ENCODE assay signal across 8 mouse cellular contexts in genomic region chr12:70968141-70968790, GRCm38 (mm10). TPM values are rescaled to one million over a fixed set of nuclear protein-coding genes. Genes with fewer than 3 reads are reported as not detected.
DNase-seq lines count a peak whose midpoint lies in the region; ATAC-seq and TF ChIP-seq lines count a peak whose summit lies in the region.

No protein-coding gene starts in this region.

- peak; percentile 48 to 67 (median 63) for TF ChIP-seq CTCF in MEL (IDR thresholded peaks at IDR 0.05 in 2 of 3, conservative IDR thresholded peaks at IDR 0.05 in 1 of 3; ENCODE audit: control insufficient read depth in 1 of 3, insufficient read depth in 1 of 3, low read depth in 2 of 3, low read length in 3 of 3, poor library complexity in 1 of 3, severe bottlenecking in 1 of 3)
- TF ChIP-seq CTCF in cerebellum, adult 2 months (IDR thresholded peaks at IDR 0.05; ENCODE audit: borderline replicate concordance, insufficient read depth, low read depth, low read length), result peak; percentile 62; the same call in 1 of the 2 replicates

- TF ChIP-seq RAD21 in MEL (IDR thresholded peaks at IDR 0.05; ENCODE audit: low read depth, low read length), result no peak

- H3K9me3 ChIP-seq in MEL (replicated peaks; ENCODE audit: insufficient read depth, low read length), result no peaks in the 10 kb centered on the region
- H3K9me3 ChIP-seq in lung, embryonic 16.5 days (ENCODE audit: control insufficient read depth, low read length), result no peaks in the 10 kb centered on the region

- under 1% methylated on average over 35 of the region's 35 CpGs for WGBS in cerebellum, adult 2 months
- WGBS in lung, embryonic 16.5 days, result 0% methylated on average over 35 of the region's 35 CpGs

- ATAC-seq in hematopoietic stem cell, adult 5-6 weeks (replicated peaks in 1 of 2; ENCODE audit: insufficient read depth in 1 of 2, low FRiP score in 2 of 2, low TSS enrichment in 1 of 2, low read depth in 1 of 2, poor library complexity in 2 of 2, severe bottlenecking in 2 of 2), result peak; percentile 89 to 92
- peak; percentile 89 for ATAC-seq in lung, embryonic 16.5 days (ENCODE audit: low read depth)

- peak; percentile 16 to 27; a peak in 2 of 4 replicates for TF ChIP-seq EP300 in MEL (IDR thresholded peaks at IDR 0.05; ENCODE audit: low read depth in 1 of 2, low read length in 2 of 2)

- H3K4me3 ChIP-seq in MEL (ENCODE audit: control insufficient read depth in 1 of 2, insufficient read depth in 1 of 2, low read depth in 2 of 2, low read length in 2 of 2), result peak overlapping the region; percentile 57 to 80
- H3K4me3 ChIP-seq in cerebellum, adult 2 months (replicated peaks; ENCODE audit: insufficient read depth, low read depth, low read length), result peak overlapping the region; percentile 64
- peak overlapping the region; percentile 76 for H3K4me3 ChIP-seq in lung, embryonic 16.5 days (ENCODE audit: low read length)

- peak overlapping the region; percentile 78 for H3K4me2 ChIP-seq in lung, embryonic 16.5 days (ENCODE audit: low read depth, low read length)

- TF ChIP-seq POLR2A in MEL (IDR thresholded peaks at IDR 0.05; ENCODE audit: control insufficient read depth in 1 of 2, insufficient read depth in 1 of 2, low read depth in 1 of 2, low read length in 2 of 2, poor library complexity in 1 of 2), result peak; percentile 53 to 80; a peak in 2 of 4 replicates
- peak; percentile 18; the same call in 1 of the 2 replicates for TF ChIP-seq POLR2A in cerebellum, adult 2 months (IDR thresholded peaks at IDR 0.05; ENCODE audit: borderline replicate concordance, insufficient read depth, low read length)

- peak overlapping the region; percentile 92 for H3K27ac ChIP-seq in MEL (ENCODE audit: control insufficient read depth, low read depth, low read length)
- H3K27ac ChIP-seq in cerebellum, adult 2 months (ENCODE audit: insufficient read depth, low read length), result peak overlapping the region; percentile 57
- H3K27ac ChIP-seq in lung, embryonic 16.5 days (ENCODE audit: low read length), result peak overlapping the region; percentile 99

- H3K27me3 ChIP-seq in MEL (ENCODE audit: control insufficient read depth in 1 of 2, insufficient read depth in 2 of 2, low read length in 2 of 2), result no peaks in the 10 kb centered on the region
- no peaks in the 10 kb centered on the region for H3K27me3 ChIP-seq in cerebellum, adult 2 months (ENCODE audit: control insufficient read depth, insufficient read depth, low read length)
- no peaks in the 10 kb centered on the region for H3K27me3 ChIP-seq in lung, embryonic 16.5 days (ENCODE audit: control insufficient read depth, insufficient read depth, low read depth, low read length)

- peaks cover 0 to 2% of the 10 kb centered on the region in 2 experiments; a peak in 2 of 4 replicates for H3K36me3 ChIP-seq in MEL (ENCODE audit: control insufficient read depth in 1 of 2, insufficient read depth in 2 of 2, low read length in 2 of 2)
- H3K36me3 ChIP-seq in lung, embryonic 16.5 days (ENCODE audit: control insufficient read depth, insufficient read depth, low read length), result peaks cover under 1% of the 10 kb centered on the region

- H3K9ac ChIP-seq in MEL (ENCODE audit: control insufficient read depth, low read depth, low read length, poor library complexity, severe bottlenecking), result peak overlapping the region; percentile 80
- H3K9ac ChIP-seq in lung, embryonic 16.5 days (ENCODE audit: low read length), result peak overlapping the region; percentile 83

- no peaks in the 10 kb centered on the region for H3K4me1 ChIP-seq in MEL (ENCODE audit: control insufficient read depth in 1 of 2, insufficient read depth in 2 of 2, low read length in 2 of 2)
- H3K4me1 ChIP-seq in cerebellum, adult 2 months (ENCODE audit: control insufficient read depth, insufficient read depth, low read length), result no peaks in the 10 kb centered on the region
- peaks cover 2% of the 10 kb centered on the region; the same call in 1 of the 2 replicates for H3K4me1 ChIP-seq in lung, embryonic 16.5 days (replicated peaks; ENCODE audit: control insufficient read depth, insufficient read depth, low read length)

- H3K79me2 ChIP-seq in MEL (ENCODE audit: control insufficient read depth, insufficient read depth, low read length, poor library complexity), result no peaks in the 10 kb centered on the region; the same call in 1 of the 2 replicates

- DNase-seq in MEL (ENCODE audit: low read depth, low spot score), result peak; percentile 93
- peak; percentile 83 to 84 for DNase-seq in cerebellum, adult 2 months
- DNase-seq in forelimb bud, embryonic 11.5 days (ENCODE audit: low read depth, low spot score), result peak; percentile 51
- peak; percentile 82 for DNase-seq in layer of hippocampus, adult 9-11 months
- DNase-seq in ovary, postnatal 10 days (ENCODE audit: low spot score), result peak; percentile 74
- peak; percentile 84 to 85 for DNase-seq in thymus, postnatal 10 days (ENCODE audit: low spot score in 2 of 2)

TF ChIP-seq in MEL, 35 proteins besides CTCF, POLR2A, EP300 and RAD21 (continues in another document):
- TF ChIP-seq MYB (IDR thresholded peaks at IDR 0.05; ENCODE audit: low read depth, low read length), result no peak
- TF ChIP-seq ZNF384 (IDR thresholded peaks at IDR 0.05; ENCODE audit: low read depth, low read length), result no peak
- no peak for TF ChIP-seq BHLHE40 (IDR thresholded peaks at IDR 0.05; ENCODE audit: borderline replicate concordance, low read depth, low read length)
- peak; percentile 17; the same call in 1 of the 2 replicates for TF ChIP-seq POLR2AphosphoS5 (IDR thresholded peaks at IDR 0.05; ENCODE audit: borderline replicate concordance, low read depth, low read length)
- no peak for TF ChIP-seq MAX (IDR thresholded peaks at IDR 0.05; ENCODE audit: low read length)
- TF ChIP-seq MYC (IDR thresholded peaks at IDR 0.05; ENCODE audit: low read depth, low read length), result peak; percentile 12; the same call in 1 of the 2 replicates
- peak; percentile 89 for TF ChIP-seq ZMIZ1 (IDR thresholded peaks at IDR 0.05; ENCODE audit: low read depth, low read length)
- no peak for TF ChIP-seq ZC3H11A (IDR thresholded peaks at IDR 0.05; ENCODE audit: low read depth, low read length)
- peak; percentile 67; the same call in 1 of the 2 replicates for TF ChIP-seq MXI1 (IDR thresholded peaks at IDR 0.05; ENCODE audit: low read depth, low read length)
- no peak for TF ChIP-seq MEF2A (IDR thresholded peaks at IDR 0.05; ENCODE audit: extremely low read depth, insufficient replicate concordance, low read depth, low read length, poor library complexity, severe bottlenecking)
- no peak for TF ChIP-seq MAFK (IDR thresholded peaks at IDR 0.05; ENCODE audit: borderline replicate concordance, low read depth, low read length)
- no peak for TF ChIP-seq RCOR1 (IDR thresholded peaks at IDR 0.05; ENCODE audit: low read depth, low read length)
- TF ChIP-seq GABPA (IDR thresholded peaks at IDR 0.05; ENCODE audit: low read depth, low read length), result no peak
- peak; percentile 87 for TF ChIP-seq ELF1 (IDR thresholded peaks at IDR 0.05; ENCODE audit: low read depth, low read length)
- TF ChIP-seq TBP (IDR thresholded peaks at IDR 0.05; ENCODE audit: low read depth, low read length), result no peak
- TF ChIP-seq SIN3A (IDR thresholded peaks at IDR 0.05; ENCODE audit: low read length), result no peak; the same call in none of the 2 replicates
- peak; percentile 90; the same call in 1 of the 2 replicates for TF ChIP-seq MAZ (IDR thresholded peaks at IDR 0.05; ENCODE audit: low read depth, low read length)
- TF ChIP-seq GATA1 (IDR thresholded peaks at IDR 0.05; ENCODE audit: low read depth, low read length), result no peak
- TF ChIP-seq USF1 (IDR thresholded peaks at IDR 0.05; ENCODE audit: low read depth, low read length), result no peak
- no peak for TF ChIP-seq UBTF (IDR thresholded peaks at IDR 0.05; ENCODE audit: borderline replicate concordance, insufficient read depth, low read depth, low read length)
- no peak for TF ChIP-seq TCF12 (IDR thresholded peaks at IDR 0.05; ENCODE audit: low read depth, low read length)
- no peak for TF ChIP-seq CHD2 (IDR thresholded peaks at IDR 0.05; ENCODE audit: low read length)
- TF ChIP-seq POLR2AphosphoS2 (IDR thresholded peaks at IDR 0.05; ENCODE audit: low read length), result peak; percentile 89
- TF ChIP-seq NELFE (IDR thresholded peaks at IDR 0.05; ENCODE audit: low read depth, low read length), result peak; percentile 77
- TF ChIP-seq CHD1 (IDR thresholded peaks at IDR 0.05; ENCODE audit: low read depth, low read length), result no peak; the same call in 1 of the 2 replicates
- TF ChIP-seq SMC3 (IDR thresholded peaks at IDR 0.05; ENCODE audit: low read depth, low read length), result peak; percentile 20; the same call in 1 of the 2 replicates
- TF ChIP-seq JUND (IDR thresholded peaks at IDR 0.05; ENCODE audit: low read depth, low read length), result no peak
- no peak for TF ChIP-seq NRF1 (IDR thresholded peaks at IDR 0.05; ENCODE audit: insufficient read depth, low read depth, low read length, poor library complexity, severe bottlenecking)
- no peak for TF ChIP-seq USF2 (IDR thresholded peaks at IDR 0.05; ENCODE audit: borderline replicate concordance in 1 of 2, insufficient read depth in 1 of 2, low read depth in 1 of 2, low read length in 2 of 2)

RNA-seq across cellular contexts. Expression of gene Psma3, which starts 6.2 kb away (rescaled TPM):
- total RNA-seq in MEL (2012; rRNA removed), result 304 and 348 TPM in 2 replicates
- 100 to 1,000 TPM in 1 of 2 experiments, not detected in 1; 295 TPM for polyA plus RNA-seq in MEL (2012; ENCODE audit: insufficient read depth in 1 of 2, insufficient read length in 2 of 2, low read depth in 1 of 2, low replicate concordance in 2 of 2, missing spikeins in 1 of 2)
- 177 and 184 TPM in 2 replicates for polyA plus RNA-seq in cerebellum, adult 2 months (2012; rRNA removed)
- total RNA-seq in hematopoietic stem cell, adult 5-6 weeks (2017), result 267 and 328 TPM in 2 replicates
- 582 and 594 TPM in 2 replicates for polyA plus RNA-seq in lung, embryonic 16.5 days (2015; fragmentation: Nextera tagmentation; extraction: Ambion mirVana)

RNA-seq across cellular contexts. Expression of gene Actr10, which starts 30.6 kb away (rescaled TPM):
- 78.7 and 87.9 TPM in 2 replicates for total RNA-seq in MEL (2012; rRNA removed)
- 100 to 1,000 TPM in 1 of 2 experiments, not detected in 1; 109 TPM for polyA plus RNA-seq in MEL (2012; ENCODE audit: insufficient read depth in 1 of 2, insufficient read length in 2 of 2, low read depth in 1 of 2, low replicate concordance in 2 of 2, missing spikeins in 1 of 2)
- polyA plus RNA-seq in cerebellum, adult 2 months (2012; rRNA removed), result 108 and 110 TPM in 2 replicates
- 43.8 and 75.4 TPM in 2 replicates for total RNA-seq in hematopoietic stem cell, adult 5-6 weeks (2017)
- 232 and 234 TPM in 2 replicates for polyA plus RNA-seq in lung, embryonic 16.5 days (2015; fragmentation: Nextera tagmentation; extraction: Ambion mirVana)

RNA-seq across cellular contexts. Expression of gene Arid4a, which starts 47.5 kb away (rescaled TPM):
- 6.7 and 7.2 TPM in 2 replicates for total RNA-seq in MEL (2012; rRNA removed)
- polyA plus RNA-seq in MEL (2012; ENCODE audit: insufficient read depth in 1 of 2, insufficient read length in 2 of 2, low read depth in 1 of 2, low replicate concordance in 2 of 2, missing spikeins in 1 of 2), result 10 to 100 TPM in 1 of 2 experiments, not detected in 1; 13.0 TPM
- 18.5 and 20.6 TPM in 2 replicates for polyA plus RNA-seq in cerebellum, adult 2 months (2012; rRNA removed)
- 103 and 106 TPM in 2 replicates for total RNA-seq in hematopoietic stem cell, adult 5-6 weeks (2017)
- 44.7 and 47.7 TPM in 2 replicates for polyA plus RNA-seq in lung, embryonic 16.5 days (2015; fragmentation: Nextera tagmentation; extraction: Ambion mirVana)

Comparison
In these comparisons a context has a peak if more than half of its experiments do, and no peak if none do; other contexts are left out.
1. Peak in every context shown above with its lines: DNase-seq, ATAC-seq, H3K4me3 ChIP-seq and H3K27ac ChIP-seq.